Mouse (Mus musculus): ENCODE measurements at regions not wholly inside any gene's neighbourhood (a gene's known extent, or its start where the extent isn't known, plus 50 kb on each side); places are given as distances from the start of the nearest gene placed in this dataset.

- H3K4me1 ChIP-seq (replicated peaks; ENCODE audit: control insufficient read depth, insufficient read depth, low read length), result no peaks in the 10 kb centered on the region
- H3K4me2 ChIP-seq (replicated peaks; ENCODE audit: low read depth), result no peak overlapping the region
- H3K36me3 ChIP-seq (ENCODE audit: control insufficient read depth, insufficient read depth), result no peaks in the 10 kb centered on the region
- no peak overlapping the region for H3K4me3 ChIP-seq (ENCODE audit: low read depth, low read length)
- 66% methylated on average over 3 of the region's 3 CpGs for WGBS
- no peaks in the 10 kb centered on the region for H3K27me3 ChIP-seq (replicated peaks; ENCODE audit: control insufficient read depth, insufficient read depth, low read length)
- no peak overlapping the region for H3K27ac ChIP-seq (ENCODE audit: low read depth, low read length)
- no peak for TF ChIP-seq CTCF (IDR thresholded peaks at IDR 0.05; ENCODE audit: low read depth)
- ATAC-seq, result no peak
- H3K9ac ChIP-seq (ENCODE audit: low read depth, low read length), result no peak overlapping the region
- H3K9me3 ChIP-seq (ENCODE audit: control insufficient read depth), result no peaks in the 10 kb centered on the region
Measured at GRCm38 (mm10) chr12:26778796-26779195, 309.8 kb downstream of the Cmpk2 start.

GRCm38 (mm10) chr12:26776986-26777385 is 308.0 kb downstream of the Cmpk2 start:
- ATAC-seq, result no peak

GRCm38 (mm10) chr12:26774016-26774415 is 305.0 kb downstream of the Cmpk2 start:
- Histone ChIP-seq H3K4me2 (replicated peaks; ENCODE audit: low read depth) (no peak overlapping the region), H3K27me3 (replicated peaks; ENCODE audit: control insufficient read depth, insufficient read depth, low read length) (no peaks in the 10 kb centered on the region), H3K4me3 (ENCODE audit: low read depth, low read length) (no peak overlapping the region), H3K4me1 (replicated peaks; ENCODE audit: control insufficient read depth, insufficient read depth, low read length) (no peaks in the 10 kb centered on the region), H3K9me3 (ENCODE audit: control insufficient read depth) (no peaks in the 10 kb centered on the region), H3K27ac (ENCODE audit: low read depth, low read length) (no peak overlapping the region), H3K36me3 (ENCODE audit: control insufficient read depth, insufficient read depth) (no peaks in the 10 kb centered on the region), H3K9ac (ENCODE audit: low read depth, low read length) (no peak overlapping the region)
- WGBS, result 73% methylated on average over 2 of the region's 2 CpGs
- ATAC-seq, result no peak
- no peak for TF ChIP-seq CTCF (IDR thresholded peaks at IDR 0.05; ENCODE audit: low read depth)

More at GRCm38 (mm10) chr12:26776986-26777385, 308.0 kb downstream of the Cmpk2 start:
- Histone ChIP-seq H3K4me3 (ENCODE audit: low read depth, low read length) (no peak overlapping the region), H3K4me2 (replicated peaks; ENCODE audit: low read depth) (no peak overlapping the region), H3K4me1 (replicated peaks; ENCODE audit: control insufficient read depth, insufficient read depth, low read length) (no peaks in the 10 kb centered on the region), H3K9me3 (ENCODE audit: control insufficient read depth) (no peaks in the 10 kb centered on the region), H3K27me3 (replicated peaks; ENCODE audit: control insufficient read depth, insufficient read depth, low read length) (no peaks in the 10 kb centered on the region), H3K27ac (ENCODE audit: low read depth, low read length) (no peak overlapping the region), H3K36me3 (ENCODE audit: control insufficient read depth, insufficient read depth) (no peaks in the 10 kb centered on the region), H3K9ac (ENCODE audit: low read depth, low read length) (no peak overlapping the region)
- WGBS, result 88% methylated on average over 1 of the region's 1 CpGs
- no peak for TF ChIP-seq CTCF (IDR thresholded peaks at IDR 0.05; ENCODE audit: low read depth)

- ATAC-seq, result no peak
- Histone ChIP-seq H3K27ac (ENCODE audit: low read depth, low read length) (no peak overlapping the region), H3K36me3 (ENCODE audit: control insufficient read depth, insufficient read depth) (no peaks in the 10 kb centered on the region), H3K4me2 (replicated peaks; ENCODE audit: low read depth) (no peak overlapping the region), H3K9me3 (ENCODE audit: control insufficient read depth) (no peaks in the 10 kb centered on the region), H3K27me3 (replicated peaks; ENCODE audit: control insufficient read depth, insufficient read depth, low read length) (no peaks in the 10 kb centered on the region), H3K9ac (ENCODE audit: low read depth, low read length) (no peak overlapping the region), H3K4me1 (replicated peaks; ENCODE audit: control insufficient read depth, insufficient read depth, low read length) (no peaks in the 10 kb centered on the region), H3K4me3 (ENCODE audit: low read depth, low read length) (no peak overlapping the region)
- 78% methylated on average over 1 of the region's 1 CpGs for WGBS
- TF ChIP-seq CTCF (IDR thresholded peaks at IDR 0.05; ENCODE audit: low read depth), result no peak
Measured at GRCm38 (mm10) chr12:26770753-26771583, 302.0 kb downstream of the Cmpk2 start.

GRCm38 (mm10) chr12:26767551-26767950 is 298.5 kb downstream of the Cmpk2 start:
- H3K27ac ChIP-seq (ENCODE audit: low read depth, low read length), result no peak overlapping the region
- H3K4me1 ChIP-seq (replicated peaks; ENCODE audit: control insufficient read depth, insufficient read depth, low read length), result no peaks in the 10 kb centered on the region
- 53% methylated on average over 3 of the region's 3 CpGs for WGBS

DNA sequence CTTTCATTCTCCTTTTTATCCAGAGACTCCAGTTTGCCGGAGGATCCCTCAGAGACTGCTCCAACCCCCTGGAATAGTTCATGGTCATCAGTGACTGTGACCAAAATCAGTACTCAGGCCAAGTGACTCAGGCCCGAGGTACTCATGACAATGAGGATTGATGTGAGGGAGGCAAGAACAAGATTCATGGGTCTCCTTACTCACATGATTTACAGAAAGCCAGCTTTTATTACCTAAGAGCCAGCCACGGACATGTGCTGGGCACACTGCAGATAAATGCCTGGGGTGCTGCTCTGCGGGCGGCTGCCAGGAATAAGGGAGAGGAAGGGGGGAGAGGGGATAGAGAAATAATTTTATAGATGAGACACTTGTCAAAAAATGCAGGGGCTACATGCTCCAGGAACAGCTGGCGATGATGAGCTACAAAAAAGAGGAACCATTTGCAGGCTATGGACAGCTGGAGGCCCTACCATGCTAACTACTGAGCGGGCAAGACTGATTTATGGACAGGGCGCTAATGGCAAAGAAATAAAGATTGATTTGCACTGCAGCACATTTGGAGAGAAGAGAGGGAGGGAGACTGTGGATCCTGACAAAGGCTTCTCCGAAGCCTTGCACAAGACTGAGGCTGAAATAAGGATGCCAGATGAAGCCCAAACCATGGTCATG is 289.8 kb downstream of the Cmpk2 start:
- no peak overlapping the region for H3K4me2 ChIP-seq (replicated peaks; ENCODE audit: low read depth)
- no peak overlapping the region for H3K27ac ChIP-seq (ENCODE audit: low read depth, low read length)
- no peak overlapping the region for H3K4me3 ChIP-seq (ENCODE audit: low read depth, low read length)
- H3K4me1 ChIP-seq (replicated peaks; ENCODE audit: control insufficient read depth, insufficient read depth, low read length), result no peaks in the 10 kb centered on the region
- ATAC-seq, result no peak
- 70% methylated on average over 9 of the region's 9 CpGs for WGBS
- no peak for TF ChIP-seq CTCF (IDR thresholded peaks at IDR 0.05; ENCODE audit: low read depth)
- no peaks in the 10 kb centered on the region for H3K9me3 ChIP-seq (ENCODE audit: control insufficient read depth)
- H3K36me3 ChIP-seq (ENCODE audit: control insufficient read depth, insufficient read depth), result no peaks in the 10 kb centered on the region
- H3K9ac ChIP-seq (ENCODE audit: low read depth, low read length), result no peak overlapping the region
- H3K27me3 ChIP-seq (replicated peaks; ENCODE audit: control insufficient read depth, insufficient read depth, low read length), result no peaks in the 10 kb centered on the region

More at GRCm38 (mm10) chr12:26767551-26767950, 298.5 kb downstream of the Cmpk2 start:
- H3K9me3 ChIP-seq (ENCODE audit: control insufficient read depth), result no peaks in the 10 kb centered on the region
- no peak overlapping the region for H3K4me2 ChIP-seq (replicated peaks; ENCODE audit: low read depth)
- no peaks in the 10 kb centered on the region for H3K27me3 ChIP-seq (replicated peaks; ENCODE audit: control insufficient read depth, insufficient read depth, low read length)
- no peak overlapping the region for H3K4me3 ChIP-seq (ENCODE audit: low read depth, low read length)
- H3K9ac ChIP-seq (ENCODE audit: low read depth, low read length), result no peak overlapping the region
- no peak for TF ChIP-seq CTCF (IDR thresholded peaks at IDR 0.05; ENCODE audit: low read depth)
- H3K36me3 ChIP-seq (ENCODE audit: control insufficient read depth, insufficient read depth), result no peaks in the 10 kb centered on the region
- no peak for ATAC-seq

Measured in intestine, postnatal 0 days (tissue).